Comparison of ENCODE assay signal across 27 mouse cellular contexts in the genomic region with DNA sequence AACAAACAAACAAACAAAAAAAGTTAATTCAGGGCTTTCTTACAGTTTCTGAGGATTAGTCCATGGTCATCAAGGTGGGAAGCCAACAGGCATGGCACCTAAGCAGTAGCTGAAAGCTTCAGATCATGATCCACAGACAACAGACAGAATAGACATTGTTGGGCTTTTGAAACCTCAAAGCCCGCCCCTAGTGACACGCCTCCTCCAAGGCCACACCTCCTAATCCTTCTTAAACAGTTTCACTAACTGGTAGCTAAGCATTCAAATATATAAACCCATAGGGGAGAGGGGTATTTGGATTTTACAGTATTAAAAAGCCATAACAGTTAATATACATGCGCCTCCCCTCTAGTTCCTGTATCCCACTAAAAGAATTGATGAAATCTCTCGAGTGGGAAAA. TPM values are rescaled to one million over a fixed set of nuclear protein-coding genes. Genes with fewer than 3 reads are reported as not detected.
DNase-seq lines count a peak whose midpoint lies in the region; ATAC-seq and TF ChIP-seq lines count a peak whose summit lies in the region.
"Had no signal": no experiment of that assay in that cellular context is flagged by ENCODE, and none has a peak within 500 bp of the region (broad histone marks: within the 10 kb centered on the region; RNA-seq: fewer than 3 reads in every experiment).

No protein-coding gene starts in this region.

- peaks cover 3% of the 10 kb centered on the region for H3K4me1 ChIP-seq in heart, adult 2 months (ENCODE audit: control insufficient read depth, insufficient read depth, low read length)

- no peaks in the 10 kb centered on the region for H3K27me3 ChIP-seq in heart, adult 2 months (ENCODE audit: control insufficient read depth, insufficient read depth, low read length)
- H3K27me3 ChIP-seq: forebrain, embryonic 13.5 days; heart, embryonic 12.5 days; heart, embryonic 15.5 days; hindbrain, embryonic 13.5 days had no signal

- TF ChIP-seq EP300 in heart, adult 2 months (IDR thresholded peaks at IDR 0.05; ENCODE audit: insufficient read depth, low read depth, low read length), result no peak

- WGBS in heart, adult 2 months, result 97% methylated on average over 4 of the region's 4 CpGs

- H3K27ac ChIP-seq in heart, adult 2 months, result no peak overlapping the region
- H3K27ac ChIP-seq: forebrain, embryonic 10.5 days; forebrain, embryonic 13.5 days; heart, embryonic 15.5 days; hindbrain, embryonic 10.5 days; hindbrain, embryonic 13.5 days had no signal

- intact Hi-C loops in heart, adult 2 months (cut with DNase I), result no loop called here
- intact Hi-C loops in left cerebral cortex, postnatal 14 days (cut with DNase I), result no loop called here

- no peak for ATAC-seq in activated CD4-positive, CD25-positive, alpha-beta regulatory T cell, adult 4 months
- ATAC-seq: forebrain, embryonic 13.5 days; forebrain, embryonic 16.5 days; hindbrain, embryonic 16.5 days; inflammation-experienced regulatory T-cells, adult 6 months; intestine, embryonic 16.5 days had no signal

- H3K4me3 ChIP-seq in heart, adult 2 months, result no peak overlapping the region
- H3K4me3 ChIP-seq: forebrain, embryonic 10.5 days; forebrain, embryonic 13.5 days; heart, embryonic 12.5 days; heart, embryonic 15.5 days; hindbrain, embryonic 10.5 days; hindbrain, embryonic 13.5 days had no signal

- H3K9ac ChIP-seq in heart, adult 2 months (ENCODE audit: low read depth, low read length), result no peak overlapping the region
- H3K9ac ChIP-seq: forebrain, embryonic 13.5 days; heart, embryonic 12.5 days; heart, embryonic 15.5 days; hindbrain, embryonic 13.5 days had no signal

- TF ChIP-seq POLR2A in heart, adult 2 months (IDR thresholded peaks at IDR 0.05; ENCODE audit: insufficient read depth, low read depth, low read length), result no peak

- peaks cover 2% of the 10 kb centered on the region for H3K79me2 ChIP-seq in heart, adult 2 months (replicated peaks; ENCODE audit: control insufficient read depth, insufficient read depth, low read length)

- H3K36me3 ChIP-seq in heart, adult 2 months (ENCODE audit: control insufficient read depth, insufficient read depth, low read length), result no peaks in the 10 kb centered on the region
- H3K36me3 ChIP-seq: forebrain, embryonic 10.5 days; heart, embryonic 12.5 days; heart, embryonic 15.5 days; hindbrain, embryonic 10.5 days; hindbrain, embryonic 13.5 days had no signal

- DNase-seq in heart, adult 11 months, result peak; percentile 68
- no peak for DNase-seq in heart, adult 2 months
- peak; percentile 27 for DNase-seq in CD4-positive helper T cell, adult 2 months (ENCODE audit: low read depth, low spot score)
- DNase-seq in induced T-regulatory cell, adult 2 months (ENCODE audit: low read depth), result peak; percentile 50
- DNase-seq in right cerebral cortex, postnatal 10 days (ENCODE audit: low spot score in 2 of 2), result no peak
- no peak for DNase-seq in left cerebral cortex, postnatal 14 days (ENCODE audit: low spot score in 2 of 2)
- DNase-seq: adrenal gland, adult 2 months; adrenal gland, postnatal 14 days; cerebellum, adult 11 months; cerebellum, adult 2 months; cerebellum, adult 9-11 months; cerebellum, postnatal 36 days; gastrocnemius, postnatal 10 days; gastrocnemius, postnatal 36 days; heart, postnatal 10 days; heart, postnatal 36 days had no signal

- no peak for TF ChIP-seq CTCF in heart, adult 2 months (IDR thresholded peaks at IDR 0.05)

RNA-seq across cellular contexts. Expression of a gene that starts 1.3 kb away (rescaled TPM):
- 10 to 100 TPM; 27.3 to 27.4 TPM for total RNA-seq in heart, adult 2 months (2021)
- 3.4 and 6.0 TPM in 2 replicates for polyA plus RNA-seq in heart, adult 2 months (2012; rRNA removed)
- 100 to 1,000 TPM in 1 of 2 experiments, 10 to 100 TPM in 1; 90.6 to 102 TPM for total RNA-seq in left cerebral cortex, postnatal 14 days (2021)
- polyA plus RNA-seq in activated CD4-positive, CD25-positive, alpha-beta regulatory T cell, adult 4 months (2017; shearing (Covaris generic)), result 100 to 1,000 TPM; 109 to 114 TPM

Comparison
In these comparisons a context has a peak if more than half of its experiments do, and no peak if none do; other contexts are left out.
1. DNase-seq: peak in heart, adult 11 months (single experiment), CD4-positive helper T cell, adult 2 months (single experiment) and induced T-regulatory cell, adult 2 months (single experiment); none in heart, adult 2 months (0 of 2), right cerebral cortex, postnatal 10 days (0 of 2) and left cerebral cortex, postnatal 14 days (0 of 2).